Comparison of ENCODE assay signal across 13 mouse cellular contexts in the genomic region with DNA sequence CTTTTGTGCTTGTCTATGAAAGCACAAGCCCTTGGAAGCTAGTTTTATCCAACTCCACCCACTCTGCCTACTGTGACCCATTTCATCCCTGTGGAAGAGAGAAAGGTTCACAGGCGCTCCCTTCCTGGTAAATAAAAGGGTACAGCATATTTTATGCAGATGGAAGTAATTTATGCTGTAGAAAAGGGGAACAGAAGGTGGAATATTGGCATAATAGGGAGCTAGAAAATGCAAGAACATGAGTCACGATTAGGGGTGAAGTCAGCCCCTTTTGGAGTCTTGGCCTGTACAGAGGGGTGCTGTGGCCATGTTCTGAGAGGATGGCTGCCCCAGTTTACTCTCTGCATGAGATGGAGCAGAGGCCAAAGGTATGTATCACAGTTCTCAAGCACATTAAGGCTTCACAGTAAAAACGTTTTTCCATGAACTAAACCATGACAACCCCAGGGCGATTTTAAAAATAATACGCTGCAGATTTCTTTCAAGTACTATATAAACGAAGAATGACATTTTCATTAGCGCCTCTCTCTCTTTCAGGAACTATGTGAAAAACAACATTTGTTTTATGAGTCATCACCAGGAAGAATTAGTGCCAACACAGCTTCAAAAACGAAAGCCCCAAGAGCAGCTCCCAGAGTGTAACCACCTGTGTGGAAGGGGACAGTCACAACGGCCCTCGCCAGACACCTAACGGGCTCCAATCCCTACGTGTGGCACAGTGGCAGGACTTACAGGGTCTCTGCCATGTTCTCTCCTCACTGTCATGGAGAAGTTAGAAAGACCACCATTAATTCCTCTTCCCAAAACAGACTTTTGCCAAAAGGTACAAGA. TPM values are rescaled to one million over a fixed set of nuclear protein-coding genes. Genes with fewer than 3 reads are reported as not detected.
DNase-seq lines count a peak whose midpoint lies in the region; ATAC-seq and TF ChIP-seq lines count a peak whose summit lies in the region.
"Had no signal": no experiment of that assay in that cellular context is flagged by ENCODE, and none has a peak within 500 bp of the region (broad histone marks: within the 10 kb centered on the region; RNA-seq: fewer than 3 reads in every experiment).

No protein-coding gene starts in this region.

- no peak for TF ChIP-seq CTCF in layer of hippocampus, adult 2 months (conservative IDR thresholded peaks at IDR 0.05)

- no peak overlapping the region for H3K9ac ChIP-seq in limb, embryonic 15.5 days
- H3K9ac ChIP-seq: hindbrain, embryonic 12.5 days had no signal

- no peak overlapping the region for H3K4me3 ChIP-seq in layer of hippocampus, adult 2 months
- H3K4me3 ChIP-seq in limb, embryonic 15.5 days: no peak overlapping the region
- H3K4me3 ChIP-seq: hindbrain, embryonic 12.5 days; megakaryocyte, embryonic 14.5 days had no signal

- peak; percentile 65 for ATAC-seq in cerebellum, adult (ENCODE audit: insufficient number of reproducible peaks, low FRiP score, low TSS enrichment)
- peak; percentile 35; the same call in 1 of the 2 replicates for ATAC-seq in limb, embryonic 15.5 days (ENCODE audit: insufficient number of reproducible peaks, low FRiP score, low TSS enrichment, low read depth)

- no peaks in the 10 kb centered on the region for H3K9me3 ChIP-seq in limb, embryonic 15.5 days
- H3K9me3 ChIP-seq: hindbrain, embryonic 12.5 days; megakaryocyte, embryonic 14.5 days had no signal

- no peak for DNase-seq in cerebellum, postnatal 10 days
- DNase-seq in layer of hippocampus, adult 2 months (ENCODE audit: low spot score in 2 of 2): peak; percentile 45 to 56
- DNase-seq in layer of hippocampus, postnatal 10 days (ENCODE audit: low spot score in 2 of 2): no peak
- peak; percentile 72 for DNase-seq in cerebellum, adult 9-11 months
- DNase-seq in gastrocnemius, adult 8-10 months (ENCODE audit: low spot score in 2 of 2): no peak
- no peak for DNase-seq in urinary bladder, postnatal 36 days (ENCODE audit: low spot score in 2 of 2)
- DNase-seq: adrenal gland, postnatal 36 days; embryo, embryonic 11 days; kidney, adult 9 months had no signal

- no peak overlapping the region for H3K4me2 ChIP-seq in limb, embryonic 15.5 days
- H3K4me2 ChIP-seq: hindbrain, embryonic 12.5 days had no signal

- peaks cover 22% of the 10 kb centered on the region for H3K36me3 ChIP-seq in limb, embryonic 15.5 days

- WGBS in limb, embryonic 15.5 days: 41% methylated on average over 12 of the region's 12 CpGs

- H3K27ac ChIP-seq in layer of hippocampus, adult 2 months: peak overlapping the region; percentile 82
- H3K27ac ChIP-seq in limb, embryonic 15.5 days: peak overlapping the region; percentile 22; the same call in 1 of the 2 replicates
- H3K27ac ChIP-seq: hindbrain, embryonic 12.5 days had no signal

- H3K4me1 ChIP-seq in limb, embryonic 15.5 days: peaks cover 19% of the 10 kb centered on the region; the same call in 1 of the 2 replicates

- no peaks in the 10 kb centered on the region for H3K27me3 ChIP-seq in limb, embryonic 15.5 days
- H3K27me3 ChIP-seq: hindbrain, embryonic 12.5 days; megakaryocyte, embryonic 14.5 days had no signal

RNA-seq across cellular contexts. Expression of a gene that starts 30.0 kb away (rescaled TPM):
- 10 to 100 TPM; 59.8 to 62.4 TPM for total RNA-seq in layer of hippocampus, adult 2 months (2021)
- 10 to 100 TPM; 58.9 to 61.9 TPM for total RNA-seq in layer of hippocampus, postnatal 10 days (2021)
- polyA plus RNA-seq in limb, embryonic 15.5 days (2015; fragmentation: Nextera tagmentation; extraction: Ambion mirVana): 53.3 and 53.9 TPM in 2 replicates
- 10 to 100 TPM; 13.2 to 18.6 (median 16.8) TPM for total RNA-seq in gastrocnemius, adult 8-10 months (2022)

RNA-seq across cellular contexts. Expression of a gene that starts 56.9 kb away (rescaled TPM):
- 1 to 10 TPM; 3.1 to 6.0 TPM for total RNA-seq in layer of hippocampus, adult 2 months (2021)
- 1 to 10 TPM; 3.5 to 4.7 TPM for total RNA-seq in layer of hippocampus, postnatal 10 days (2021)
- polyA plus RNA-seq in limb, embryonic 15.5 days (2015; fragmentation: Nextera tagmentation; extraction: Ambion mirVana): 2.9 and 3.0 TPM in 2 replicates
- total RNA-seq in gastrocnemius, adult 8-10 months (2022): 10 to 100 TPM; 11.3 to 15.5 (median 14.2) TPM

Comparison
In these comparisons a context has a peak if more than half of its experiments do, and no peak if none do; other contexts are left out.
1. DNase-seq: peak in layer of hippocampus, adult 2 months (2 of 2) and cerebellum, adult 9-11 months (single experiment); none in cerebellum, postnatal 10 days (0 of 2), layer of hippocampus, postnatal 10 days (0 of 2), gastrocnemius, adult 8-10 months (0 of 2) and urinary bladder, postnatal 36 days (0 of 2).